Mouse (Mus musculus) liver (tissue): ENCODE data around the gene Sdhaf1.

Experiments used
- DNase-seq: peaks from one replicate; pipeline ENCODE4 v3.0.0-alpha.2; 2020; ENCODE audit warnings: mixed read lengths

Gene Sdhaf1

GRCm38 (mm10) chr7:30291215-30292131, 32.2 kb downstream of the Sdhaf1 start, which contains the start of gene Clip3:
Gene Clip3, plus strand, starts transcription at chr7:30291728.
- peak; percentile 59 for DNase-seq

GRCm38 (mm10) chr7:30289714-30290399, 33.8 kb downstream of the Sdhaf1 start:
- DNase-seq: no peak

GRCm38 (mm10) chr7:30289071-30289713, 34.5 kb downstream of the Sdhaf1 start:
- DNase-seq: no peak

- DNase-seq: no peak
These were observed 35.6 kb downstream of the Sdhaf1 start for GRCm38 (mm10) chr7:30288046-30288445.

- DNase-seq: no peak
These were observed 36.8 kb downstream of the Sdhaf1 start for GRCm38 (mm10) chr7:30286701-30287410.

GRCm38 (mm10) chr7:30282740-30283139, 41.0 kb downstream of the Sdhaf1 start:
- no peak for DNase-seq

- DNase-seq: no peak
These were observed 42.2 kb downstream of the Sdhaf1 start for GRCm38 (mm10) chr7:30281522-30281921.

- DNase-seq: peak; percentile 80
These were observed 43.0 kb downstream of the Sdhaf1 start for GRCm38 (mm10) chr7:30280670-30281138.

- DNase-seq: peak; percentile 95
These were observed 43.6 kb downstream of the Sdhaf1 start, which contains the start of the genes Thap8 and Wdr62 for GRCm38 (mm10) chr7:30279951-30280669. Gene Thap8, plus strand, starts transcription at chr7:30280094. Gene Wdr62, minus strand, starts transcription at chr7:30280419.

GRCm38 (mm10) chr7:30279536-30279935, 44.2 kb downstream of the Sdhaf1 start:
- peak; percentile 58 for DNase-seq

- DNase-seq: no peak
These were observed 44.8 kb downstream of the Sdhaf1 start for GRCm38 (mm10) chr7:30278911-30279310.

- DNase-seq: no peak
These were observed 49.3 kb downstream of the Sdhaf1 start for GRCm38 (mm10) chr7:30274383-30274782.
